Mouse (Mus musculus) frontal cortex, postnatal 14 days (tissue): ENCODE measurements at regions not wholly inside any gene's neighbourhood (a gene's known extent, or its start where the extent isn't known, plus 50 kb on each side); places are given as distances from the start of the nearest gene placed in this dataset.

Experiments used
- DNase-seq, 2 experiments: peaks; one replicate each; pipeline ENCODE4 v3.0.0; 2022; ENCODE audit warnings: low spot score in 2 of 2

GRCm38 (mm10) chr13:51016956-51017703, 83.5 kb upstream of the Spin1 start:
- DNase-seq: no peak

- no peak for DNase-seq
These were observed 82.9 kb upstream of the Spin1 start for GRCm38 (mm10) chr13:51017727-51018321.

- DNase-seq: no peak
These were observed 82.3 kb upstream of the Spin1 start for GRCm38 (mm10) chr13:51018366-51018765.

- DNase-seq: no peak
These were observed 78.1 kb upstream of the Spin1 start for GRCm38 (mm10) chr13:51022401-51023250.

GRCm38 (mm10) chr13:51023271-51023670, 77.4 kb upstream of the Spin1 start:
- no peak for DNase-seq

- no peak for DNase-seq
These were observed 74.3 kb upstream of the Spin1 start for GRCm38 (mm10) chr13:51026311-51026918.

- no peak for DNase-seq
These were observed 62.7 kb upstream of the Spin1 start for GRCm38 (mm10) chr13:51037850-51038450.

- DNase-seq: no peak
These were observed 61.7 kb upstream of the Spin1 start for GRCm38 (mm10) chr13:51038955-51039354.

GRCm38 (mm10) chr13:51041121-51041520, 59.6 kb upstream of the Spin1 start:
- no peak for DNase-seq

GRCm38 (mm10) chr13:51042881-51043402, 57.7 kb upstream of the Spin1 start:
- DNase-seq: no peak
